Mouse (Mus musculus) mesoderm, embryonic 11.5 days (tissue): ENCODE data around the gene Slc37a3.
A peak's percentile ranks its signal among the peaks of the same experiment; 100 is the strongest.

Experiments
- DNase-seq: peaks from one replicate; pipeline ENCODE4 v3.0.0-alpha.2; 2012; ENCODE audit warnings: low read depth, low spot score

The Slc37a3 gene

DNA sequence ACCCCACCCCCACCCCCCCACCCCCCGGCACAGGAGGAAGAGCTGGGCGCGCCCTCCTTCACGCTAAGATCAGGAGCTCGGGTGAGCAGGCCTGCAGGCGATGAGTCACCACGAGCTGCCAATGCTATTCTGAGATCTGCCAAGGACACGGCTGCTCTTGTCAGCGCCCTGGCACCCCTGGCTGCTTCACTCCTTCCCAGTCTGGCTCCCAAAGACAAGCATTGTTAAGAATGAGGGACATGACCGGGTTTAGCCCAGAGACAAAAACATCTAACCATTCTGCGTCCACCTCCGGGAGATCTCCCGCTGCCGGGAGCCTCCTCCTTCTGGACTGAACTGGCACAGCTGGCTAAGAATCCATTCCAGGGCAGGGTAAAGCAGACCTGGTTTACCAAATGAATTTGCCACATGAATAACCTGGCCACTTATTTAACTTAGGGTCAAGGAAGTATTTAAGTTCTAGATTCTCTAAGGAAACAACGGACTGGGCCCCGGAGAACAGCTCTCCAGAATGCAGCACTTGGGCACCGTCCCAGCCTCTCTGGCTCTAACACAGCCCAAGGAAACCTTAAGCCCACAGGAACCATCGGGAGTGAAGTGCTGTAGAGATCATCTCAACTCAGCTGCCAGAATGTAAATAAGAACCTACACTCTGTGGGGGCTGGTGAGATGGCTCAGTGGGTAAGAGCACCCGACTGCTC, 58.3 kb downstream of the Slc37a3 start:
- DNase-seq = no peak

DNA sequence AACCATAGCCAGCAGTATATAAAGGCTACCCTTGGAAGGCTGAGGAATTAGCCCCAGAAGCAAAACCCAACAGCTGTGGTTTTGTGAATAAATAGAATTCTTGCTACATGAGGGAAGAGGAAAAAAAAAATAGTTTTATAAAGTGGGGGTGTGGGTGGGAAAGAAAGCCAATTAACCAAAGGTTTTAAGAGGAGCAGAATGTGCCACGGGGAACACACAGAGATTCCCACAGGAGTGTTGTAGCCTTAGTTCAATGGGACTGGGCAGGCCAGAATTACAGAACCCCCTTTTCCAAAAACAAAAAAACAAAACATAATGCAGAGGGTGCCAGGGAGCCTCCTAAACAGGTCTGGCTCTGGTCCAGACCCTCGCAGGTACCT, 58.9 kb downstream of the Slc37a3 start:
- no peak for DNase-seq

DNA sequence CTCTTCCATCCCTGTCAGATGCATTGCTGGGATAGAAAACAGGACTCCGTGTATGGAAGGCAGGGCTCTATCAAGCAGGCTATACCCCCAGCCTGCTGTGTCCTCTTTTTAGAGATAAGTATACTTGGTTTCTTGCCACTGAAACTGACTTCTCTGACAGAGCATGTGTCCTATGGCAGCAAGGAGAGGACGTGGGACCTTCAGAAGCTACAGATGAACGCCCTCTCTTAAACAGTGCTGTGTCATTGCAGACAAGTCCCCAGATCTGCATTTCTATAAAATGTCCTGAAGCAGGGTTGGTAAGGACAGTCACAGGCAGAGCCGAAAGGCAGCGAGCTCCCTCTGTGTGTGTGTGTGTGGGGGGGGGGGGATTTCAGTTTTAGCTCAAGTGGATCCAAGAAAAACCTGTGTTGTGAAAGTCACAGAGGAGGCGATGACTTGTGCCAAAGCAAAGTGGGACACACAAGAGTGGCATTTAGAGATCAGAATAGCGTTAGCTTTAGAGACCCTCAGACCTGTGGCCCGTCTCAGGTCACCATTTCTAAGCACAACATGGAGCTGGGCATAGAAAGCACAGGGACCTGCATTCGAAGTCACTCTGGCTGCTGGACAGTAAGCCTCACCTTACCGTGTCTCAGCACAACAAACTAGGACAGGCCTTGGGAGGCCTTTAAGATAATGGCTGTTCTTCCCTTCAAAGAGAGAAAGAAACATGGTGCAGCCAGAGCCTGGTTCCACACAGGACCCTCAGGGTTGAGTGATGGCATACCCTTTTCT, 59.4 kb downstream of the Slc37a3 start:
- no peak for DNase-seq

GRCm38 (mm10) chr6:39316089-39316488, 61.4 kb downstream of the Slc37a3 start:
- DNase-seq = no peak

- DNase-seq = no peak
These were observed 63.0 kb downstream of the Slc37a3 start for GRCm38 (mm10) chr6:39314461-39314860.

DNA sequence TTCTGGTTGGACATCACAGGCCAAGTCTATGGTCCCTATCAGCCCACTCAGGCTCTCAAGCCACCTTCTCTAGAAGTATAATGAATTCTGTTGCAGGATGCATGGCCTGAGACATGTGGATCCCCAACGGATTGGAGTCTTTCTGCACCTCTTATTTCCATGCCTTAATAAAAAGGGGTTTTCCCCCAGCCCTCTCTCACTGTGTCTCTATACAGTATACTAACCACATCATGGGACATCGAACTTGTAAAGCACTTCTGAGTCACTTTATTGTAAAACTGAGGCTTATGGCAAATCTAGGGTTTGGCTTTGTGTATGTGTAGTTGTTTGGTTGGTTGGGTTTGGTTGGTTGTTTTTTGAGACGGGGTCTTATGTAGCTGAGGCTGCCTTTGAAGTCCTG, 65.7 kb downstream of the Slc37a3 start:
- DNase-seq = no peak

- peak; percentile 43 for DNase-seq
These were observed 73.1 kb downstream of the Slc37a3 start for GRCm38 (mm10) chr6:39304371-39304874.

- DNase-seq = no peak
These were observed 76.0 kb downstream of the Slc37a3 start for GRCm38 (mm10) chr6:39301484-39301883.

DNA sequence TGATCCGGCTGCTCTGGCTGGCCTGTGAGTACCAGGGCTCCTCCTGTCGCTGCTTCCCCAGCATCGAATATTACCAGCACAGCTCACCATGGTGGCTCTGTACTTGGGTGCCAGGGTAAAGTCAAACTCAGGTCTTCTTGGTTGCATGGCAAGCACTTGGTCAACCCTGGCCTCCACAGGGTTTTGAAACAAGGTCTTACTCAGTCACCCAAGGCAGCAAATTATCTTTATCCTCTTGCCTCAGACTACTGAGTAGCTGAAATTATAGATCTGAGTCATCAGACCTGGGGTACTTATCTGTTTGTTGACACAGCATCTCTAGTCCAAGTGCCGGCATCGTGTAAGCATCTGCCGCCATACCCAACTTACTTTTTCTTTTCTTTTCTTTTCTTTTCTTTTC, 80.4 kb downstream of the Slc37a3 start:
- no peak for DNase-seq

GRCm38 (mm10) chr6:39296474-39296873, 81.0 kb downstream of the Slc37a3 start:
- DNase-seq = no peak

- peak; percentile 22 for DNase-seq
These were observed 81.6 kb downstream of the Slc37a3 start for GRCm38 (mm10) chr6:39295727-39296411.

- no peak for DNase-seq
These were observed 87.8 kb downstream of the Slc37a3 start for GRCm38 (mm10) chr6:39289721-39290120.

- no peak for DNase-seq
These were observed 89.7 kb downstream of the Slc37a3 start for GRCm38 (mm10) chr6:39287782-39288181.

DNA sequence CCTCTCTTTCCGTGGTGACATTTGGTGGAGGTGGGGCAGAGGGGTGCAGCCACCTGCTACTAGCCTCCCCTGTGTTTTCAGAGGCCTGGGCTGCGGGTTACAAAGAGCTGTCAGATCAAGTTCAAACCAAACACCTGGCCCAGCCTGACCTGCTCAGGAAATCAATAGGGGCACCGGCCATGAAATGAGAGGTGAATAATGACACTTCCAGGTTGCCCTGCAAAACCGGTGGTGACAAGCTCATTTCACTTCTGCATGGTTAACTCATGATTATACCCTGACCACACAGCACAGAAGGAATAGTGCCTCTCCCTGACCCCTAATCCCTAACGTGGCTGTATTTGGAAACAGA, 90.8 kb downstream of the Slc37a3 start:
- peak; percentile 16 for DNase-seq

DNA sequence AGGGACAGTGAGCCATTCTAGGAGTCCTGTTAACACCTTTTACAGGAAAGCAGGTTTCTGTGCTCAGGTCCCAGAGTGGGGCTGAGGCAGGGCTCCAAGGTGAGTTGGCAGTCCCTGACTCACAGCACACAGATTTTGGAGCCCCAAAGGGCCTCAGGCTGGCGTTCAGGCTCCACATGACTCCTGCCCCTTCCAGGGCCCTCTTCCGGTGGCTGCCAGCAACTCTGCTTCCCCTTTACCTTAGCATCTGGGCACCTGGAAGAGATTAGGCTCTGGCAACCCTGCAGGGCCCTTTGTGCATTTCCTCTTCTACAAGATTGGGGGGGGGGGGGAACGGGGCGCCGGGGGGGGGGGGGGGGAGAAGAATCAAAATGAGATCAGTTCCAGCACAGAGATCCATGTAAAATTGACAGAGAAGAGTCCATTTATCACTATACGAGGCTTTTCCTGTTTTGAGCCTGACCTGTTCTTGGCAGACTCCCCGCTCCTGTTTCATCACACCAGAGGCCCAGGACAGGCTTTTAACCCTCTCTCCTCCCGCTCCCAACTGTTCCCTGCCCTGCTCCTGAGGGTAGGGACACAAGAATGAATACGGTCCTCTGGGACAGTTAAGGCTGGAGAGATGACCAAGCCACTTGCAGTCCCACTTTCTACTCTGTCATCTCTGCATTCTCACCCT, 91.3 kb downstream of the Slc37a3 start:
- DNase-seq = peak; percentile 51

DNA sequence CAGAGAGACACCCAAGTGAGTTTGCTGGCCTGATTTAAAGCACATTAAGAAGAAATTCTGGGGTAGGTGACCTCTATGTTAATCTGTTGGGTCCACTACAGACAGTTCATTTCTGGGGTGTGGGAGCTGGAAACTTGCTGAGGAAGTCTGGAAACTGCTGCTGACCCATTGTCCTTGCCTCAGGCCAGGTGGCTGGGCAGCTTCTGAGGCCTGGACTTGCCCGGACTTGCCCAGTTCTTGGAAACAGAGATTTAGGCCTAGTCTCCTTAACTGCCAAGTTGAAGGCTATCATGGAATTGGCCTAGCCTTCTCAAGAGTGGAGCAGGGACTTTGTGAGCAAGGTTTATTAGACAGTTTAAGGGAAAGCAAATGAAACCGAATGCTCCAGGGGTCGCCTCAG, 92.6 kb downstream of the Slc37a3 start:
- DNase-seq = no peak
